Mouse (Mus musculus) CD4-positive, CD25-positive, alpha-beta regulatory T cell (primary cell): ENCODE results near the gene Dcpp3. TPM values are rescaled to one million over a fixed set of nuclear protein-coding genes. Genes with fewer than 3 reads are reported as not detected.

ENCODE experiments used
- polyA plus RNA-seq: library from polyadenylated mRNA; unstranded; fragments of 100-300 nt; shearing (Covaris generic); gene quantifications from one replicate; pipeline ENCODE4 v1.2.1, GENCODE M21; 2017

Gene Dcpp3
- not detected for polyA plus RNA-seq

GRCm38 (mm10) chr17:23917158-23917557, at the start of gene Dcpp3:
TSS of gene Dcpp3 (plus strand) at chr17:23917458.

GRCm38 (mm10) chr17:23867756-23868155, 49.5 kb upstream of the Dcpp3 start, which contains the start of gene Prss21:
TSS of gene Prss21 (plus strand) at chr17:23868056.

GRCm38 (mm10) chr17:23880576-23880975, 36.7 kb upstream of the Dcpp3 start, which contains the start of the genes Dcpp1 and Dcpp2:
TSS of gene Dcpp1 (plus strand) at chr17:23880876.
TSS of gene Dcpp2 (plus strand) at chr17:23880880.

GRCm38 (mm10) chr17:23941372-23941771, 24.1 kb downstream of the Dcpp3 start, which contains the start of gene Sbp:
TSS of gene Sbp (plus strand) at chr17:23941672.

GRCm38 (mm10) chr17:23955174-23955573, 37.9 kb downstream of the Dcpp3 start, which contains the start of gene Sbpl:
TSS of gene Sbpl (minus strand) at chr17:23955274.

Other genes starting within 250 kb of the Dcpp3 start
- 49.6 TPM for gene Hcfc1r1, start 243.9 kb upstream of the Dcpp3 start, polyA plus RNA-seq
- gene Thoc6, start 243.6 kb upstream of the Dcpp3 start, polyA plus RNA-seq, result 29.4 TPM
- gene Tnfrsf12a, start 240.0 kb upstream of the Dcpp3 start, polyA plus RNA-seq, result 9.0 TPM
- gene Cldn6, start 238.2 kb upstream of the Dcpp3 start, polyA plus RNA-seq, result not detected
- gene Cldn9, start 233.4 kb upstream of the Dcpp3 start, polyA plus RNA-seq, result not detected
- gene 1520401A03Rik, start 194.7 kb upstream of the Dcpp3 start, polyA plus RNA-seq, result not detected
- 43.8 TPM for gene Pkmyt1, start 191.1 kb upstream of the Dcpp3 start, polyA plus RNA-seq
- gene Paqr4, start 176.6 kb upstream of the Dcpp3 start, polyA plus RNA-seq, result 5.3 TPM
- 3.4 TPM for gene Kremen2, start 171.6 kb upstream of the Dcpp3 start, polyA plus RNA-seq
- 45.2 TPM for gene Flywch1, start 145.9 kb upstream of the Dcpp3 start, polyA plus RNA-seq
- gene Flywch2, start 131.4 kb upstream of the Dcpp3 start, polyA plus RNA-seq, result 2.8 TPM
- 999 TPM for gene Srrm2, start 126.9 kb upstream of the Dcpp3 start, polyA plus RNA-seq
- gene Elob, start 88.3 kb upstream of the Dcpp3 start, polyA plus RNA-seq, result 592 TPM
- gene Prss33, start 81.4 kb upstream of the Dcpp3 start, polyA plus RNA-seq, result 0.18 TPM
- gene Prss32, start 73.6 kb upstream of the Dcpp3 start, polyA plus RNA-seq, result not detected
- 2.8 TPM for gene Prss41, start 73.3 kb upstream of the Dcpp3 start, polyA plus RNA-seq
- gene Prss21, start 49.4 kb upstream of the Dcpp3 start, polyA plus RNA-seq, result not detected
- not detected for gene Dcpp1, start 36.6 kb upstream of the Dcpp3 start, polyA plus RNA-seq
- gene Dcpp2, start 36.6 kb upstream of the Dcpp3 start, polyA plus RNA-seq, result not detected
- not detected for gene Sbp, start 24.2 kb downstream of the Dcpp3 start, polyA plus RNA-seq
- gene Sbpl, start 37.8 kb downstream of the Dcpp3 start, polyA plus RNA-seq, result not detected
- gene Prss30, start 63.1 kb downstream of the Dcpp3 start, polyA plus RNA-seq, result not detected
- not detected for gene Prss22, start 80.6 kb downstream of the Dcpp3 start, polyA plus RNA-seq
- gene Prss27, start 120.7 kb downstream of the Dcpp3 start, polyA plus RNA-seq, result 0.42 TPM
- gene Kctd5, start 156.0 kb downstream of the Dcpp3 start, polyA plus RNA-seq, result 27.8 TPM
- gene Pdpk1, start 233.5 kb downstream of the Dcpp3 start, polyA plus RNA-seq, result 46.8 TPM
- 42.3 TPM for gene Amdhd2, start 246.3 kb downstream of the Dcpp3 start, polyA plus RNA-seq